Mouse (Mus musculus) neutrophil, adult 5-6 weeks (primary cell): ENCODE data around the gene Lgals8. TPM values are rescaled to one million over a fixed set of nuclear protein-coding genes. Genes with fewer than 3 reads are reported as not detected.
A peak's percentile ranks its signal among the peaks of the same experiment; 100 is the strongest.

Source experiments
- ATAC-seq: fragments of 151-379, 151-347 bp; 2 replicates; pipeline ENCODE4 v1.8.0; 2017; ENCODE audit warnings: mild to moderate bottlenecking, moderate TSS enrichment; ENCODE audit not compliant: insufficient number of reproducible peaks, poor library complexity, low FRiP score, severe bottlenecking; ENCODE audit errors: extremely low read depth
- total RNA-seq: library from RNA; stranded (forward); fragments of 200-1000 nt; gene quantifications from 2 replicates; pipeline ENCODE4 v1.2.3, GENCODE M21; 2017

The Lgals8 gene
- total RNA-seq, 1 experiment from 2014 or later: 160 TPM

- ATAC-seq: no peak
Observed at GRCm38 (mm10) chr13:12462623-12463022, 2.1 kb downstream of the Lgals8 start.

- no peak for ATAC-seq
Observed at GRCm38 (mm10) chr13:12461730-12462119, 3.0 kb downstream of the Lgals8 start.

GRCm38 (mm10) chr13:12460881-12461729 is 3.6 kb downstream of the Lgals8 start:
- ATAC-seq: peak; percentile 85

GRCm38 (mm10) chr13:12460443-12460842 is 4.3 kb downstream of the Lgals8 start:
- peak; percentile 72 for ATAC-seq

GRCm38 (mm10) chr13:12456711-12457110 is 8.0 kb downstream of the Lgals8 start:
- no peak for ATAC-seq

- no peak for ATAC-seq
Observed at GRCm38 (mm10) chr13:12454686-12455390, 9.9 kb downstream of the Lgals8 start.

GRCm38 (mm10) chr13:12453150-12453549 is 11.6 kb downstream of the Lgals8 start:
- ATAC-seq: no peak

- no peak for ATAC-seq
Observed at GRCm38 (mm10) chr13:12442008-12442587, 22.6 kb downstream of the Lgals8 start.

- ATAC-seq: no peak
Observed at GRCm38 (mm10) chr13:12440813-12441212, 23.9 kb downstream of the Lgals8 start.

- no peak for ATAC-seq
Observed at GRCm38 (mm10) chr13:12439586-12439985, 25.2 kb downstream of the Lgals8 start.

- no peak for ATAC-seq
Observed at GRCm38 (mm10) chr13:12433843-12434242, 30.9 kb downstream of the Lgals8 start.

GRCm38 (mm10) chr13:12428556-12428955 is 36.2 kb downstream of the Lgals8 start:
- ATAC-seq: no peak

- no peak for ATAC-seq
Observed at GRCm38 (mm10) chr13:12420596-12420995, 44.1 kb downstream of the Lgals8 start.

- ATAC-seq: peak; percentile 93
Observed at GRCm38 (mm10) chr13:12412016-12412415, 52.7 kb downstream of the Lgals8 start.

- ATAC-seq: peak; percentile 59
Observed at GRCm38 (mm10) chr13:12408343-12409066, 56.2 kb downstream of the Lgals8 start.

GRCm38 (mm10) chr13:12395571-12395970 is 69.2 kb downstream of the Lgals8 start:
- no peak for ATAC-seq

- peak; percentile 95 for ATAC-seq
Observed at GRCm38 (mm10) chr13:12394609-12395505, 69.9 kb downstream of the Lgals8 start, which contains the start of gene Heatr1. Heatr1 (plus strand) TSS chr13:12395027.
